Mouse (Mus musculus) layer of hippocampus, postnatal 14 days (tissue): ENCODE results near the gene Cfap300. TPM values are rescaled to one million over a fixed set of nuclear protein-coding genes. Genes with fewer than 3 reads are reported as not detected.

Experiments used
- DNase-seq, 2 experiments: peaks; one replicate each; pipeline ENCODE4 v3.0.0; 2021 to 2022; ENCODE audit warnings: low spot score in 2 of 2, mixed read lengths in 1 of 2
- long read RNA-seq, 2 experiments: library from polyadenylated mRNA; stranded (forward); transcript quantifications; one replicate each; pipeline ENCODE4 v2.0.0; 2021
- total RNA-seq, 2 experiments: library from RNA; stranded (reverse); gene quantifications; 2 replicates each; pipeline ENCODE4 v1.2.3; 2021

The Cfap300 gene
- total RNA-seq = 1 to 10 TPM; 9.1 to 9.4 TPM
- long read RNA-seq, experiment 1, partial matches to known transcripts = 2 of 3 reads
- long read RNA-seq, experiment 1, other reads (novel, unspliced or antisense) = 0 of 3 reads
- long read RNA-seq, experiment 2, transcript Cfap300-201 (7 exons, 1,592 nt) = major isoform, 5 of 6 reads
- long read RNA-seq, experiment 2, partial matches to known transcripts = 0 of 6 reads
- long read RNA-seq, experiment 2, other reads (novel, unspliced or antisense) = 1 of 6 reads

- peak; percentile 94 to 97 for DNase-seq
Observed at GRCm38 (mm10) chr9:8042338-8043043, at the start of gene Cfap300. Cfap300 (minus strand) TSS chr9:8042823.

- DNase-seq = no peak
Observed at GRCm38 (mm10) chr9:8078882-8079281, 36.3 kb upstream of the Cfap300 start.

- peak in 1 of 2 experiments; percentile 15 for DNase-seq
Observed at GRCm38 (mm10) chr9:8074345-8074744, 31.7 kb upstream of the Cfap300 start.

- no peak for DNase-seq
Observed at GRCm38 (mm10) chr9:8073203-8073755, 30.7 kb upstream of the Cfap300 start.

- DNase-seq = peak in 1 of 2 experiments; percentile 27
Observed at GRCm38 (mm10) chr9:8059636-8060035, 17.0 kb upstream of the Cfap300 start.

GRCm38 (mm10) chr9:8054831-8055230 lies 12.2 kb upstream of the Cfap300 start:
- DNase-seq = no peak

GRCm38 (mm10) chr9:8043044-8043387 lies 393 bp upstream of the Cfap300 start:
- DNase-seq = no peak

- no peak for DNase-seq
Observed at GRCm38 (mm10) chr9:8035546-8035945, 7.1 kb downstream of the Cfap300 start.

GRCm38 (mm10) chr9:8035091-8035490 lies 7.5 kb downstream of the Cfap300 start:
- no peak for DNase-seq

GRCm38 (mm10) chr9:8034143-8034542 lies 8.5 kb downstream of the Cfap300 start:
- no peak for DNase-seq

- DNase-seq = no peak
Observed at GRCm38 (mm10) chr9:8032847-8033246, 9.8 kb downstream of the Cfap300 start.

- no peak for DNase-seq
Observed at GRCm38 (mm10) chr9:8018609-8019008, 24.0 kb downstream of the Cfap300 start.

- no peak for DNase-seq
Observed at GRCm38 (mm10) chr9:8017253-8017913, 25.2 kb downstream of the Cfap300 start.

- DNase-seq = peak; percentile 73 to 78
Observed at GRCm38 (mm10) chr9:8004370-8004991, 38.1 kb downstream of the Cfap300 start, which contains the start of gene Yap1. Yap1 (minus strand) TSS chr9:8004596.

- DNase-seq = peak; percentile 32 to 36
Observed at GRCm38 (mm10) chr9:8003301-8004271, 39.0 kb downstream of the Cfap300 start.

- no peak for DNase-seq
Observed at GRCm38 (mm10) chr9:8002806-8003205, 39.8 kb downstream of the Cfap300 start.

- DNase-seq = peak in 1 of 2 experiments; percentile 9
Observed at GRCm38 (mm10) chr9:8001352-8001751, 41.3 kb downstream of the Cfap300 start.

GRCm38 (mm10) chr9:7994275-7994674 lies 48.3 kb downstream of the Cfap300 start:
- no peak for DNase-seq

- DNase-seq = no peak
Observed at GRCm38 (mm10) chr9:7992651-7993050, 50.0 kb downstream of the Cfap300 start.

- DNase-seq = no peak
Observed at GRCm38 (mm10) chr9:7990897-7991296, 51.7 kb downstream of the Cfap300 start.
